ENCODE assay signal across 7 mouse cellular contexts in the genomic region with DNA sequence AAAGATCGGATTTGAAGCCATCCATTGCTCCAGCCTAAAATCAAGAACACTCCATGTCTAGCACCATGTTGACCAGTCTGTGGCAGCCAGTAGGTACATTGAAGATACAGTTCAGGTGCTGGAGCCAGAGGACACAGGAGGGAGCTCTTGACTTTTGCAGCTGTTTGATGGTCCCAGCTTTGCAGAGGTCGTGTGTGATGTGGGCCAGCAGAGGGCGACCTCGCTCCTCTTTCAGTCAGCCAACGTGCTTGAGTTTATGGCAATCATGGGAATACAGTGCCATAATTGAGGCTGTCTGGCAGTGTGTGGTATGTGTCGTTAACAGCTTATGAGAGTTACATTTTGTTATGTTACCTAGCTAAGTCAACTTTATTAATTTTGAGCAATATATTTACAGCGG.
DNase-seq lines count a peak whose midpoint lies in the region.

No protein-coding gene starts in this region.

- peak; percentile 82 for DNase-seq in ZHBTc4 (ENCODE audit: low read depth, low spot score)
- peak; percentile 79 to 85 for DNase-seq in cerebellum, postnatal 25 days
- DNase-seq in frontal cortex, postnatal 36 days (ENCODE audit: low spot score in 2 of 2): peak; percentile 81 to 88
- peak; percentile 78 for DNase-seq in induced T-regulatory cell, adult 2 months (ENCODE audit: low read depth)
- peak; percentile 45 to 88 for DNase-seq in left cerebral cortex, adult 9 months (ENCODE audit: low spot score in 2 of 2)
- peak; percentile 84 for DNase-seq in mesoderm, embryonic 11.5 days (ENCODE audit: low read depth, low spot score)
- DNase-seq in right cerebral cortex, postnatal 36 days (ENCODE audit: low spot score in 2 of 2): peak; percentile 71 to 73

Comparison
In these comparisons a context has a peak if more than half of its experiments do, and no peak if none do; other contexts are left out.
1. Peak in every context shown above with its lines: DNase-seq.